Mouse (Mus musculus) kidney, embryonic 15.5 days (tissue): ENCODE data around the gene Lrrc74a. TPM values are rescaled to one million over a fixed set of nuclear protein-coding genes. Genes with fewer than 3 reads are reported as not detected.

Experiments used
- ATAC-seq: fragments of 200-750 bp; cut with Nextera tagmentation; replicated peaks from 2 replicates; pipeline ENCODE4 v1.8.0; 2017; ENCODE audit warnings: moderate TSS enrichment; ENCODE audit not compliant: low FRiP score
- H3K27ac ChIP-seq: fragments of 300-500 bp; sonication (generic); 2 replicates; pipeline ENCODE4 v1.5.1; 2015; ENCODE audit warnings: mild to moderate bottlenecking, inconsistent platforms
- H3K27me3 ChIP-seq: fragments of 300-500 bp; sonication (generic); 2 replicates; pipeline ENCODE4 v1.6.1; 2015; ENCODE audit warnings: inconsistent platforms
- H3K36me3 ChIP-seq: fragments of 300-500 bp; sonication (generic); 2 replicates; pipeline ENCODE4 v1.6.1; 2015; ENCODE audit warnings: inconsistent platforms
- H3K4me1 ChIP-seq: fragments of 300-500 bp; sonication (generic); 2 replicates; pipeline ENCODE4 v1.6.1; 2015; ENCODE audit warnings: inconsistent platforms
- H3K4me2 ChIP-seq: fragments of 300-500 bp; sonication (generic); 2 replicates; pipeline ENCODE4 v1.6.1; 2015; ENCODE audit warnings: moderate library complexity, mild to moderate bottlenecking, inconsistent platforms
- H3K4me3 ChIP-seq: fragments of 300-500 bp; sonication (generic); replicated peaks from 2 replicates; pipeline ENCODE4 v1.5.1; 2015; ENCODE audit warnings: mild to moderate bottlenecking, inconsistent platforms
- H3K9ac ChIP-seq: fragments of 300-500 bp; sonication (generic); 2 replicates; pipeline ENCODE4 v1.6.1; 2015; ENCODE audit warnings: mild to moderate bottlenecking, inconsistent platforms
- H3K9me3 ChIP-seq: fragments of 300-500 bp; sonication (generic); replicated peaks from 2 replicates; pipeline ENCODE4 v1.6.1; 2016; ENCODE audit warnings: inconsistent platforms
- WGBS: fragments of 180-500 bp; shearing (Covaris S2); methylation state at CpG from one replicate; pipeline ENCODE4 v1.1.7; 2015; ENCODE audit warnings: mixed read lengths; 5-methylcytosine and 5-hydroxymethylcytosine counted together
- polyA plus RNA-seq: library from polyadenylated mRNA; unstranded; fragments of >200 nt; fragmentation: Nextera tagmentation; extraction: Ambion mirVana; gene quantifications from 2 replicates; pipeline ENCODE4 v1.2.1, GENCODE M21; 2015

Gene Lrrc74a
- polyA plus RNA-seq, 1 experiment from 2014 or later = not detected

GRCm38 (mm10) chr12:86802005-86802671 is 68.0 kb downstream of the Lrrc74a start:
- H3K9ac ChIP-seq = peak overlapping the region; percentile 35; the same call in 1 of the 2 replicates
- ATAC-seq = peak; percentile 34
- H3K27me3 ChIP-seq = no peaks in the 10 kb centered on the region
- 2% methylated on average over 17 of the region's 17 CpGs for WGBS
- H3K4me2 ChIP-seq = peak overlapping the region; percentile 58
- no peaks in the 10 kb centered on the region for H3K9me3 ChIP-seq
- H3K4me3 ChIP-seq = peak overlapping the region; percentile 13
- peaks cover 85% of the 10 kb centered on the region for H3K4me1 ChIP-seq
- H3K27ac ChIP-seq = peak overlapping the region; percentile 100
- no peaks in the 10 kb centered on the region for H3K36me3 ChIP-seq

GRCm38 (mm10) chr12:86802899-86803298 is 68.7 kb downstream of the Lrrc74a start:
- ATAC-seq = no peak
- 39% methylated on average over 3 of the region's 3 CpGs for WGBS
- peak overlapping the region; percentile 58; the same call in 1 of the 2 replicates for H3K4me2 ChIP-seq
- H3K27me3 ChIP-seq = no peaks in the 10 kb centered on the region
- H3K9ac ChIP-seq = no peak overlapping the region
- H3K36me3 ChIP-seq = no peaks in the 10 kb centered on the region
- H3K4me1 ChIP-seq = peaks cover 93% of the 10 kb centered on the region
- H3K4me3 ChIP-seq = no peak overlapping the region
- no peaks in the 10 kb centered on the region for H3K9me3 ChIP-seq
- H3K27ac ChIP-seq = peak overlapping the region; percentile 100

- Histone ChIP-seq H3K9ac (0 out of 2 replicates have a peak overlapping the region, but pooled peaks have one; percentile 17), H3K27me3 (no peaks in the 10 kb centered on the region), H3K4me1 (peaks cover 92% of the 10 kb centered on the region), H3K4me3 (no peak overlapping the region), H3K4me2 (no peak overlapping the region), H3K9me3 (no peaks in the 10 kb centered on the region), H3K27ac (peak overlapping the region; percentile 100), H3K36me3 (no peaks in the 10 kb centered on the region)
- no peak for ATAC-seq
- 33% methylated on average over 6 of the region's 6 CpGs for WGBS
Measured at GRCm38 (mm10) chr12:86803651-86804307, 69.6 kb downstream of the Lrrc74a start.

- Histone ChIP-seq H3K27ac (peak overlapping the region; percentile 100), H3K4me3 (no peak overlapping the region), H3K9me3 (no peaks in the 10 kb centered on the region), H3K27me3 (no peaks in the 10 kb centered on the region), H3K36me3 (no peaks in the 10 kb centered on the region), H3K4me1 (peaks cover 87% of the 10 kb centered on the region), H3K9ac (no peak overlapping the region), H3K4me2 (no peak overlapping the region)
- 22% methylated on average over 4 of the region's 4 CpGs for WGBS
- ATAC-seq = no peak
Measured at GRCm38 (mm10) chr12:86804308-86804700, 70.1 kb downstream of the Lrrc74a start.

GRCm38 (mm10) chr12:86804857-86805256 is 70.7 kb downstream of the Lrrc74a start:
- Histone ChIP-seq H3K36me3 (no peaks in the 10 kb centered on the region), H3K4me1 (peaks cover 82% of the 10 kb centered on the region), H3K9me3 (no peaks in the 10 kb centered on the region), H3K27me3 (no peaks in the 10 kb centered on the region), H3K4me3 (no peak overlapping the region), H3K27ac (peak overlapping the region; percentile 100), H3K9ac (no peak overlapping the region), H3K4me2 (no peak overlapping the region)
- 50% methylated on average over 2 of the region's 2 CpGs for WGBS
- no peak for ATAC-seq

- no peak overlapping the region for H3K4me2 ChIP-seq
- H3K9me3 ChIP-seq = no peaks in the 10 kb centered on the region
- H3K4me1 ChIP-seq = peaks cover 79% of the 10 kb centered on the region
- H3K27ac ChIP-seq = no peak overlapping the region
- no peak overlapping the region for H3K4me3 ChIP-seq
- no peak for ATAC-seq
- WGBS = 70% methylated on average over 4 of the region's 4 CpGs
- no peaks in the 10 kb centered on the region for H3K36me3 ChIP-seq
- H3K27me3 ChIP-seq = no peaks in the 10 kb centered on the region
- H3K9ac ChIP-seq = no peak overlapping the region
Measured at GRCm38 (mm10) chr12:86805315-86805714, 71.1 kb downstream of the Lrrc74a start.

GRCm38 (mm10) chr12:86806031-86806922 is 72.1 kb downstream of the Lrrc74a start:
- H3K36me3 ChIP-seq = no peaks in the 10 kb centered on the region
- H3K4me2 ChIP-seq = peak overlapping the region; percentile 45
- H3K4me1 ChIP-seq = peaks cover 79% of the 10 kb centered on the region
- H3K9ac ChIP-seq = no peak overlapping the region
- H3K27ac ChIP-seq = peak overlapping the region; percentile 85
- no peak for ATAC-seq
- WGBS = 6% methylated on average over 20 of the region's 20 CpGs
- no peak overlapping the region for H3K4me3 ChIP-seq
- H3K27me3 ChIP-seq = no peaks in the 10 kb centered on the region
- no peaks in the 10 kb centered on the region for H3K9me3 ChIP-seq

- Histone ChIP-seq H3K9me3 (no peaks in the 10 kb centered on the region), H3K4me2 (0 out of 2 replicates have a peak overlapping the region, but pooled peaks have one; percentile 7), H3K9ac (no peak overlapping the region), H3K27ac (peak overlapping the region; percentile 85), H3K4me3 (no peak overlapping the region), H3K36me3 (no peaks in the 10 kb centered on the region), H3K4me1 (peaks cover 71% of the 10 kb centered on the region), H3K27me3 (no peaks in the 10 kb centered on the region)
- WGBS = 24% methylated on average over 5 of the region's 5 CpGs
- ATAC-seq = peak; percentile 12; the same call in 1 of the 2 replicates
Measured at GRCm38 (mm10) chr12:86806923-86807794, 73.0 kb downstream of the Lrrc74a start.

GRCm38 (mm10) chr12:86807795-86808128 is 73.6 kb downstream of the Lrrc74a start:
- H3K36me3 ChIP-seq = no peaks in the 10 kb centered on the region
- H3K27me3 ChIP-seq = no peaks in the 10 kb centered on the region
- H3K27ac ChIP-seq = peak overlapping the region; percentile 85
- WGBS = 31% methylated on average over 4 of the region's 4 CpGs
- no peaks in the 10 kb centered on the region for H3K9me3 ChIP-seq
- ATAC-seq = no peak
- H3K4me1 ChIP-seq = peaks cover 65% of the 10 kb centered on the region
- no peak overlapping the region for H3K4me2 ChIP-seq
- H3K4me3 ChIP-seq = no peak overlapping the region
- no peak overlapping the region for H3K9ac ChIP-seq

- Histone ChIP-seq H3K27me3 (no peaks in the 10 kb centered on the region), H3K4me3 (no peak overlapping the region), H3K9me3 (no peaks in the 10 kb centered on the region), H3K27ac (no peak overlapping the region), H3K36me3 (no peaks in the 10 kb centered on the region), H3K4me1 (peaks cover 54% of the 10 kb centered on the region), H3K4me2 (no peak overlapping the region), H3K9ac (no peak overlapping the region)
- no peak for ATAC-seq
- 87% methylated on average over 4 of the region's 4 CpGs for WGBS
Measured at GRCm38 (mm10) chr12:86808856-86809255, 74.7 kb downstream of the Lrrc74a start.

GRCm38 (mm10) chr12:86810040-86810439 is 75.9 kb downstream of the Lrrc74a start:
- no peak for ATAC-seq
- WGBS = 86% methylated on average over 1 of the region's 1 CpGs
- no peaks in the 10 kb centered on the region for H3K27me3 ChIP-seq
- no peaks in the 10 kb centered on the region for H3K9me3 ChIP-seq
- H3K4me2 ChIP-seq = no peak overlapping the region
- no peaks in the 10 kb centered on the region for H3K36me3 ChIP-seq
- H3K4me1 ChIP-seq = peaks cover 47% of the 10 kb centered on the region
- no peak overlapping the region for H3K9ac ChIP-seq
- H3K27ac ChIP-seq = no peak overlapping the region
- H3K4me3 ChIP-seq = no peak overlapping the region
